Mouse (Mus musculus) kidney, postnatal 36 days (tissue): ENCODE data around the gene B3gnt2.
A peak's percentile ranks its signal among the peaks of the same experiment; 100 is the strongest.

Experiments used
- DNase-seq, 2 experiments: peaks; one replicate each; pipeline ENCODE4 v3.0.0; 2021 to 2022; ENCODE audit warnings: mixed read lengths in 2 of 2

Gene B3gnt2

DNA sequence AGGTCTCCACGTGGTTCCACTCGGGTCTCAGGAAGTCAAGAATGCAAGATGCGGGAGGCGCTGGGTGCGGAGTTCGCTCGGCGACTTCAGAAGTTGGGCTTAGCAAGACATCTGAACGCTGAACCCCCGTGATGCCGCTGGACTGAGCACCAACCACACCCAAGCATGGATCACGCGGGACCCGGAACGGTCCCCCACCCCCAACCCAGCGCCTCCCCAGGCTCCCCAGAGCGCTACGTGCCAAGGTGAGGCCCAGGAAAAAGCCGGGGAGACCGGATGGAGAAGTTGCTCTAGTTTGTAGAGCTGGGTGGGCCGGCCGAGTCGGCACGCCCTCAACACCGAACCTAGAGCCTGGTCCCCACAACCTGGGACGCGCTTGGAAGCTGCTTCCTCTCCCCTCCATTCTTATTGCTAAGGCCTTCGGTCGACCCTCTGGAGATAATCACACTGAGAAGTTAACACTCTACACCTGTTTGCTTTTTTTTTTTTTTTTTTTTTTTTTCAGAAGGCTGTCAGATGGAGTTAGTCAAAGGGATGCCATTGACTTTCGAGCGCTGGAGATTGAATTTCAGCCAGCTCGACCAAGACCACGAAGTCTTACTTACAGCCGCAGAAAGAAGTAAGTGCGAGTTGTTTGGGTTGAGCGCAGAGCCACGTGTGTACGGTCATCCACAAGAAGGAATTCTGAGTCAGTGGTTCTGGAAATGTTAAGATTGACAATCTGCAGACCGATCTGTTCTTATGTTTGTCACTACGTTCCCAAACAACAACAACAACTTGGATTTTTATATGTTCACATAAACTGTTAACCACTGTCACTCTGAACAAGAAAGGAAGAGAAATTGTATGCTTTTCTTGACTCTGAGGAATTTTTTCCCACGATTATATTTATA is at the start of gene B3gnt2:
B3gnt2 (minus strand) TSS at position 627 of the 893 bp plus-strand sequence.
- DNase-seq: peak in 1 of 2 experiments; percentile 67

DNA sequence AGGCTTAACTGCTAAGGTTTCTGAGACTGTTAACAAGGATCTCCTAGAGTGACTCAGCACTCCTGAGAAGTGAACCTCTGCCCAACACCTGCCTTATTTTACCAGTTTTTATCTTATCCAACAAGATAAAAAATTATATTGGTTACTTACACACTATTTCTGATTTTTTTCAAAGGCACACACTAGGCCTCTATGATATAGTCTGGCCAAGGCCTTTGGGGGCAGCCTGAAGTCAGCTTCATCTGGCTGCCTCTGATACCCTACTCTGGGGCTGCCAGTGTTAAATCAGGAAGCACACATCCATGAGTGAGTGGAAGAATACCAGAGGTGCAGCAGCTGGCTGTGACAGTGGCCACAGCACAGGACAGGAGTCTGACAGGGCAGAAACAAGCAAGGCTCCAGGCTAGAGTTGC is 45.7 kb upstream of the B3gnt2 start:
- DNase-seq: no peak

DNA sequence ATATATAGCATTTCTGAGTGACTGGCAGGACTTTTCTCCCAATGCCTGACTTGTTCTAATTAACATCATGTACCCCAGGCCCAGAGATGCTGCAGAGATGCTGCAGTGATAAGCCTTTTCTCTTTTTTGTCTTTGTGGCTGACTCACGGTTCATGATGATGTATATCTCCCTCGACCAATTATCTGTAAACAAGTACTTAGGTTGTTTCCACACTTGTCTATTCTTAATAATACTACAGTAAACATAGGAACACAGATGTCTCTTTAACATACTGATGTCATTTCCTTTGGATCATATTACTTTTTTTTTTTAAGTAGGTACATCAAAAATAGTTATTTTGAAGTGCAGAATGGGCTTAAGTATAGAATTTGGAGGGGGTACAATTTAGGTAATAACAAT is 42.2 kb upstream of the B3gnt2 start:
- no peak for DNase-seq

DNA sequence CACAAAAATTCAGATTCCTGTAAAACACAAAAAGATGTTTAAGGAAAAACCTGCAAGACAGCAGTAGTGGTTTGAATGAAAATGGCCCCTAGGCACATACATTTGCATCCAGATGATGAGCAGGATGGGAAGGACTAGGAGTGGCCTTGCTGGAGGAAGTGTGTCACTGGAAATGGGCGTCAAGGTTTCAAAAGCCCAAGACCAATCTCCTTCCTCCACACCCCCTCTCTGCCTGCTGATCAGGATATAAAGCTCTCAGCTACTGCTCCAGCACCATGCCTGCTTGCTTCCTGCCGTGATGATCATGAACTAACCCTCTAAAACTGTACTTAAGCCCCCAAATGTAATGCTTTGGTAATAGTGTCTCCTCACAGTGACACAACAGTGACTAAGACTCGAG is 39.3 kb upstream of the B3gnt2 start:
- no peak for DNase-seq

DNA sequence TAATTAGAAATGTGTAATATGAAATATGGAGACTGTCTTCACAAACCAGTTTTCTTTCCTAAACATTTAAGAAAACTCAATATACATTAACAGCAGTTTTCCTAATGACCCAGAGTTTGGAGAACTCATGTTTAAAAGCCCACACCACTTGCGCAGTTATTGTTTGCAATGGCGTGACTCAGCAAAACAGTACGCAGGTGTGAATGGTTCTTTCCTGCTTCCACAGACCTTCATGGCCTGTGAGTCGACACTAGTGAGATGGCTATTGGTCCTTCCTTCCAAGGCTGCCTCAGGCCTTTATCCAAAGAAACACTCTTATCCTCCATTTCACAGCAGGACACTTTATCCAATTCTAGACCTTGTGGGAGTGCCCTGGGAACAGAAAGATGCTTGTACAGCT is 36.9 kb upstream of the B3gnt2 start:
- no peak for DNase-seq

DNA sequence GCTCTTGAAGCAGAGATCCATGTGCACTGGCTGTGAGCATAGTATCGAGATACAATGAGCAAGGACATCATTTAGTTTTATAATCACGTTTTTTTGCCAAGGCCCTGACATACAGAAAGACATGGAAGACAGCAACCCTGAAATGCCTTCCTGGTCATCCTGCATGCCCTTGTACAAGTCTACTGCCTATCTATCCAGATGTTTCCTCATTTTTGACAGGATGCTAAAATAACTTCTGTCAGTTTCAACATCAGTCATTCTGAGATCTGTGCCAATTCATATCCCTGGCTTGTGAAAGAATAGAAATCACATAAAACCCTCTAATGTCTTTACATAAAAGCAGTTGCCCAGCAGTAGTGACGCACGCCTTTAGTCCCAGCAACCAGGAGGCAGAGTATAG is 36.4 kb upstream of the B3gnt2 start:
- DNase-seq: no peak

DNA sequence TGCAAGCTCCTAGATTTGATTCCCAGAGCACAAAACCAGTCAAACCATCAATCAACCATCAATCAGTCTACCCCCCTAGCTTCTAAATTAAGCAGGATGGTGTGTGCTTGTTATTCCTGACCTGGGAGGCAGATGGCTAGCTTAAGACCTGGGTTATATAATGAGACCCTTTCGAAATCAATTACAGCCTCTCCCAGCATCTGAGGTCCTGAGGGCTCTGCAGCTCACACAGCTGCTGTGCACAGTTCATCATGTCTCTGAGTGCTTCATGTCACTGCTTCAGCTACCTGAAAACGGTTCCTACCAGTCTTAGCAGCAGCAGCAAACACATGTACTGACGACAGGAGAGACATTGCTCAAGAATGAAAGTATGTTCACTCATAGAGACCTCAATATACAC is 32.3 kb upstream of the B3gnt2 start:
- DNase-seq: no peak

DNA sequence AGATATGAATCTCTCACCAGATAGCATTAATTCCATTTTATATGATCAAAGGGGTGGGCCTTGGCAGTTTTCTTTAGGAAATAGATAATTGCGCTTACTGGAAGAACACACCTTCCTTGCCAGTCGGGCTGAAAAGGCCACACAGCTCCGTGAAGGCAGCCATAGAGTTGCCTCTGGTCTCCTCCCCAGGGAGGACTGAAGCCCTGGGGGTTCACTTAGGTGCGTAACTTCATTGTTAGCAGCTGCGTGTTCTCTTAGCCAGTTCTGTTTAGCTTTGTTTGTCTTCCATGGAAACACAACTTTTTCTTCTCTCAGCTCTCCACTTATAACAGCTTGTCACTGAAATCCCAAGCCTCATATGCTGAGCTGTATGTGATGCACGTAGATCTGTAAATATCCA is 31.7 kb upstream of the B3gnt2 start:
- DNase-seq: no peak

DNA sequence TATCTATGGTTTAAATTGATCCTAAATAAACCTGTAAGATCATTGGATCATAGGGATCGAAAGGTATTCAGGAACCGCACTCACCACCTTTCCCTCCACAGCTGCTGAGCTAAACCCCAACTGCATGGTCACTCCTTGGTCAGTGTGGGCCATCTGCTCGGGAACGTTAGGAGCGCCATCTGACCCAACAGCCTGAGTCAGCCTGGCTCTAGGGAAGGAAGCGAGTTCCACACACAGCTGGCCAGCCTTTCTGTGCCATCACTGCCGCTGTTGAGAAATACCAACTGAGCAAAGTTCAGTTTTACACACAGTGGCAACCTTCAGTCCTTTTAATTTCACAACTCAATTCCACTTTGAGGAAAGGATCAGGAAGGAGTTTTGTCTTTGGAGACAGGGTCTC is 31.1 kb upstream of the B3gnt2 start:
- peak; percentile 43 to 62 for DNase-seq

DNA sequence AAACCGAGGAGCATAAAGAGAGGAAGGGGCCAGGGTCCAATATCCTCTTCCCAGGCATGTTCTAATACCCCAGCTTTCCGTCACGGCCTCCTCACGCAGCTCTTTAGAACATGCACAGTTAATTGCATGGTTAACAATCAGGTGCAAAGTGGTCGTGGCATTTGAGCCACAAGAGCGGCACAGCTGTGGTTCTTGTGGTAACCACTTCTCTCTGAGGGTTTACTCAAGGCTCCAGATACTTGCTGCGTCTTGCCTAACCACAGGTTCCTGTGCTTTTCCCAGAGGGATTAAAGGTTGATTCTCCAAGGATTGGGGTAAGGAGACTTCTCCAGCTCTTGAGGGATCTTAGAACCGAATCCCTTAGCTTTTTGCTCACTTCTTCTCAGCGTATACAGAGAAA is 30.5 kb upstream of the B3gnt2 start:
- no peak for DNase-seq

DNA sequence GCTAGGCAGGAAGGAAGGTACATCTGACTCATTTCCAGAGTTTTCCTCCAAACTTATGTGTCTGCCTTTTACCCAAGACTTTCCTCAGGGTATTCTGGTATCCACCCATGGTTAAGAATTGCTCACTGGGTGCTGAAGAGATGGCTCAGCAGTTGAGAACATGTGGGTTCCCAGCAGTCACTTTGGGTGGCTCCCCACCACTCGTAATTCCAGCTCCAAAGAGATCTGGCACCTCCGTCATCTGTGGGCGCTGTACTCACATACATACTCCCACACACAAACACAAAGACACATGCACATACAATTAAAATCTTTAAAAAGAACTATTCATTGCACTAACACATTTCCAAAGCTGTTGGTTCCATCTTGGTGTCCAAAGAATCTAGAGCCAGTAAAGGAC is 28.5 kb upstream of the B3gnt2 start:
- DNase-seq: no peak

DNA sequence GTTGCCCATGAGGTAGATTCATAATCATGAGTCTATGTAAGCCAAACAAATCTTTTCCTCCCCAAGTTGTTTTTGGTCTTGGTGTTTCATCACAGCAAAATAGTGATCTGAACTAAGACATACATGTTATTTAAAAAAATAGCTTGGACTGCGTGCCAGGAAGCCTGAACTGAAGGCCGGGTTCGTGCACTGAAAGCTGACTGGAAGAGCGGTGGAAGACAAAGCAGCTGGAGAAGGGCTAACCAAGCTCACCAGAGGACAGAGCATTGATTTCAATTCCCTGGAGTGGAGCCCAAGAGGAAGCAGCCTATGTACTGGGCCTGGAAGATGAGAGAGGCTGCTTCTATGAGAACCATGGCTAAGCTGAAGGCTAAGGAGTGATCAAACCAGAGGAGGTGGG is 26.2 kb upstream of the B3gnt2 start:
- DNase-seq: no peak

DNA sequence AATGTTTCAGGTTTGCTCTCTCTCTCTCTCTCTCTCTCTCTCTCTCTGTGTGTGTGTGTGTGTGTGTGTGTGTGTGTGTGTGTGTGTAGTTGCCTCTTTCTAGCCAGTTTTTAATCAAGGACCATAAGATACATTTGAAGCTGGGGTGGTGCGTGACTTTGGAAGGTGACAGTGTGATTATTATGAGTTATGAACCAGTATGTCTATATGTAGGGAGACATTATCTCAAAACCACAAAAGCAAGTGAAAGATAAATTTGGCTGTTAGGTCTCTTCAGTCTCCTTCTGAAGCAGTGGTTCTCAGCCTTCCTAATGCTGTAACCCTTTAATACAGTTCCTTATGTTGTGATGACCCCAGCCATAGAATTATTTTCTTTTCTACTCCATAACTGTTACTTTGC is 24.6 kb upstream of the B3gnt2 start:
- DNase-seq: no peak

DNA sequence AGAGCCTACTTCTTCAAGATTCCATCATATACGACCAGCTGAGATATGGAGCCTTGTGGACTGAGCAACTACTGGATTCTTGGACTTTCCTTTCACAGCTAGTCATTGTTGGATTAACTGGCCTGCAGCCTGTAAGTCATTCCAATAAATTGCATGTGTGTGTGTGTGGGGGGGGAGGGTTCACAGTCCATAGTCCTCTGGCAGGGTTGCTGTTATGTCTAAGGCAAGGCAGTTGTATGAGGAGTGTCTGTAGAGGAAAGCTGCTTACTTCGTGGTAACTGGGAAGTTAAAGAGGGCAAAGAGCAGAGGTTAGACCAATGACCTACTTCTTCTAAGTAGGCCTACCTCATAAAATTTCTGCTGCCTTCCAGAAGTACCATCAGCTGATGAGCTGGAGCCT is 22.9 kb upstream of the B3gnt2 start:
- peak; percentile 66 to 70 for DNase-seq

DNA sequence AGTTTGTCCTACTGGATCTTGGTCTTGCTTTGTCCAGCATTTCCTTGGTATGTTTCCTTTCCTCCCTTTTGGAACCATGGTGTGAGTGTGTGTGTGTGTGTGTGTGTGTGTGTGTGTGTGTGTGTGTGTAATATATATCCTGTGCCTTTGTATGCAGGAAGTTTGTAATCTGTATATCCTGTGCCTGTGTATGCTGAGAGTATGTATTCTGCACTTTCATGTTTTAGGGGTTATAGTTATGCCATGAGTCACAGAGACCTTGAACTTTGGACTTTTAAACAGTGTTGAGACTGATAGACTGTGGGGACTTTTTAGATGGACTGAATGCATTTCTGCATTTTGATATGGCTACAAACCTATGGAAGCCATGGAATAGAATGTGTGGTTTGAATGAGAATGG is 22.2 kb upstream of the B3gnt2 start:
- DNase-seq: no peak

DNA sequence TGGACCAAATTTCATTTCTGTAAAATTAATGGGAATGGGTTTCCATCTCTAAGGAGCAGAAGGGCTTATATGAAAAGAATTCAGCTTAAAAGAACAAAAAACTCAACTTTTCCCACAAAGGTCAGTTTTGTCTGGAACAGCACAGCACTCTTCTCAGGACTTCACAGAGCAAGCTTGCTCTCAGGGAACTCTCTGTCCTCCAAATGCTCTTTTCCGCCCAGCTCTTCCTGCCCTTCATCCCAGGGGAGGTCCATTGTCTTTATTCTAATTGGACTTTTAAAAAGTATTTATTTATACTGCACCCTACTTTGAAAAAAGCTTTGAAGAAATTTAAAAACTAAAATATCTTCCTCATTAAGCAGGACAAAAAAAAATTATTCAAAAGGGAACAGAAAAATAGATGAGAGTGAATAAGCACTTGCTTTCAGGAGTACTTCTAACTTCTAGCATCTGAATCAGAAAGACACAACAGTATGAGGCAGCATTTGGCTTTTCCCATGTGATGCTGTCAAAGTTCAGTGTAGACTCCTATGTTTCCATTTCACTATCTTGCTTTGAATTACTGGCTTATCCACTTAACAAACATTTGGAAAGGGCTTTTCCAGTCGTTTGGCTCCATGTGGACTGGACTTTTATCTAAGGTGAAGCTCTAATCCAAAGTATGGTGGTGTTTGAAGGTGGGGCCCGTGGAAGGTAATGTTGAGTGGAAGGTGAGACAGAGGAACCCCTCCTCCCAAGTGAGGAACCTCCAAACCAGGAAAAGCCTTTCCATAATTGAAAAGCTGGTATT is 19.8 kb upstream of the B3gnt2 start:
- no peak for DNase-seq

DNA sequence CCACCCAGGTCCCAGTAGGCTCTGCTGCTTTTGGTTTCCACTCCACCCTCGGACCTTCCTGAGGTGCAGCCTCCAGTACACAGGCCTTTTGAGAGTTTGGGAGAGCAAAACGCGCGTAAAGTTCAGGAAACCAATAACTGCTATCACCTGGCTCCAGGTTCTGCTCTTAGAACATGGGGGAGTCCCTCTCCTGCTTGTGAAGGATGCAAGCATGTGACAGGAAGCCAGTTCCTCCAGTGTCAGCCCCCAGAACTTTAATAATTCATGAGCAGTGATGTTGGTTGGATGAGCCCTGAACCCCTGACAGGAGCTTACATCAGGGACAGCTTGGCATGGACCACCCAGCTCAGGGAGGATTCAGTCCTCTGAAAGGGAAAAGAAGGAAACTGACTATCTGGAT is 18.9 kb upstream of the B3gnt2 start:
- DNase-seq: no peak

DNA sequence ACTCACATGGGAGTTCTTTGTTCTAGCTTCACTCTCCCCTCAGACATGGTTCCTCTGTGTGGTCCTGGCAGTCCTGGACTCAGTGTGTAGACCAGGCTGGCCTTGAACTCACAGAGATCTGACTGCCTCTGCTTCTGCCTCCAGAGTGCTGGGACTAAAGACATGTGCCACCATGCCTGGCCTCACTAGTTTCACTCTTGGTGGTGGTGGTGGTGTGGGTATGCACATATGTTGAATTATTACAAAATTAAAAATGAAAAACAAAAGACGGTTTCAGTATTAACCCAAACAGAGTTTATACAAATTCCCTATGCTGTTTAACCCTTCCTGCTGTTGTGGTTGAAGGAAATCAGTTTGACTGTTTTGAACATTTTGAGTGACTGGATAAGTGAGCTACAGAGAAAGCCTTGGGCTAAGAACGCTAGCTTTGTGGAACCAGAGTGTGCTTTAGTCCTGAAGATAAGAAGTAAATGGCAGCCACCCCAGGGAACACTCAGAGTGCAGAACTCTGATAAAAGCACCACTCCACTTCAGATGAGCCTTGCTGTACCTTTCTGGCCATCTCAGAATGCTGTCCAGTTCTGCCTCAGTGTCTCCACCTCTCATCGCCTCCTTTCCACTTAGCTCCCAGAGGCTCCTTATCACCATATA is 16.0 kb upstream of the B3gnt2 start:
- no peak for DNase-seq

DNA sequence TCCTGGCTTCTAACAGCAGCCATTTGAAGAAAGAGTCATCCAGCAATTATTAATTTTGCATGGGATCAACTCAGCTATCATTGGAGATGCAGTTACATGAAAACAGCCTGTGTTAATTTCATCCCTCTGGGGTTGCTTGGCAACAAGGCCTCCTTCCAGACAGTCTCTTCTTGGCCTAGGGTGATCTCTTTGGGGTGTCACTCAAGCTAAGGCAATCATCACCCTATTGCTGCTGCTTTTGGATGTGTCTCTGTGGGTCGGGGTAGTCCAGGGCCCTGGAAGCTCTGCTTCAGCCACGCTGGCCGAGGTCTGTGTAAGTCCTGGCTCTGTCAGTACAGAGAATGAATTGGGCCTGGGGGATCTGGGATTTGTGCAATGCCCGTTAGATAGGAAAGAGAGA is 14.5 kb upstream of the B3gnt2 start:
- no peak for DNase-seq

DNA sequence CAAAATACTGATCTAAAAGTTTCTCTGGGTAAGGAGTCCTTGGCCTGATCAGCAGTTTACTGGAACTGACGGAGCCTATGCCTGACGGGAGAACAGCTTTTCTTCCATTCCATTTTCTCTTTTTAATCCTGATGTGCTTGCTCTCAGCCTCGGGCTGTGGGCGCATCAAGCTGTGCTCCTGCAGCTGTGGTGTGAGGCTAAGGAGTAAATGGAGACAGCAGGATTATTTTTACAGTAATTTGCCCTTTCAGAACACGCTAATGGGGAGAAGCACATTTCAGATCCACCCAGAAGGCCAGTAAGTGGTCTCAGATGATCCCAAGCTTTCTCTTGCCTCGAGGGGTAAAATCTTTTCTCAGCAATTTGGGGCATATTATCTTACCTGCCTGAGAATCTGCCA is 14.0 kb upstream of the B3gnt2 start:
- no peak for DNase-seq

DNA sequence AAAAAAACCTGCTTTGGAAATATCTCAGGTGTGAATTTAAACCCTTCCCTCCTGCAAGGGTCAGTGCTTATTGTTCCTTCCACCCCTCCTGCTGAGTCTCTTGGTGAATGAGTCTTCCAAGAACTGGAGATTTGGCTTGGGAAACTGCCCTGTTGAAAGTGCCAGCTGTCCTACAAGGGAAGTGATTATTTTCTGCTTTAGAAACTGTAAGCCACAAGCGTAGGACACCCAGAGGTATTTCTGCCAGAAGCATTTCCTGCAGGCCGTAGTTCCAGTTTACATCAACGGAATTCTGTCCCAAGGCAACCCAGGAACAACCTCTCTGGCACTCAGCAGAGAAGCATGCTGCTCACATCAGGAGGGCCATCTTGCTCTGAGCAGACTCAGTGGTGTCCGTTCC is 12.6 kb upstream of the B3gnt2 start:
- DNase-seq: peak; percentile 31 to 41

DNA sequence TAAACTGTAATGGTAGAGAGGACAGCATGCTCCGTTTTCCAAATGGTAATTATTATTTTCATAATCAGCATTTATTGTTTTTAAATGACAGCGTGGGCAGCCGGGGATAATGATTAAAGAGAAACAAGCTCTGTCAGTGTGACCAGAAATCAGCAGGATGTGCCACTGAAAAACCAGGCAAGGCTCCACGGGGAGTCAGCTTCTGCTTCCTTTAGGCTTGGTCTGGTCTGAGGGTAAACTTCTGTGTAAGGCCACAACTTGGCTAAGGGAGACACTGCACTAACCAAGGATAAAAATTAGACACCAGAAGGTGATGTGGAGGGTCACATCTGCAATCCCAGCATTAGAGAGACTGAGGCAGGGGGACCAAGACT is 11.5 kb upstream of the B3gnt2 start:
- DNase-seq: no peak

DNA sequence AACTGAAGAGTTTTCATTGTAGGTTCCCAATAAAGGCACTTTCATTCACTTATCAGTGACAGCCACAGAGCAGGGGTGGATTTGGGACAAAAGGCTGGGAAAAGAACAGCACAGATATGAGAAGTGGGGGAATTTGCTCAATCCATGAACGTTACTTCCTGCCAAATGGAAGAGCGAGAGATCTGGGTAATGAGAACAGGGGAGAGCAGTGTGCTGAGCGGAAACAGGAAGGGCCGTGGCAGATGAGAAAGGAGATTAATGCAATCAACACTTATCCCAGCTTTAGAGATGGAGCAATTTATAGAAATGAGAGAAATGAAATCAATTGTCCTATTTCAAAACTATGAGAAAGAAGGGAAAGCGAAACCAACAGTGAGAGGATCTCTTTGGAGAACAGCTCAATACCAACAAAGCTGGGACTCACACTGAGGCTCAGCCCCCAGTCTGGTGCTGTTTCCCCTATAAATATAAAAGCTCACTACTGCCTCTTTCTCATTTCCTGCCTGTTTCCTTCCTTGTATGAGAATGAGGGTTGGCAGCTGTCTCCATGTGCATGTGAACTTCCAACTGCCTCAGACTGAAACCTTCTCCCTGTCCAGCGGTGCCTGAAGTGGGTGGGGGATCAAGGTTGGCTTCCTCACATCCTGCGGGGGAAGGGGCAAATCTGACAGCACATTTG is 11.0 kb upstream of the B3gnt2 start:
- peak in 1 of 2 experiments; percentile 31 for DNase-seq
